Mouse (Mus musculus): ENCODE measurements around the gene Ranbp17.

DNA sequence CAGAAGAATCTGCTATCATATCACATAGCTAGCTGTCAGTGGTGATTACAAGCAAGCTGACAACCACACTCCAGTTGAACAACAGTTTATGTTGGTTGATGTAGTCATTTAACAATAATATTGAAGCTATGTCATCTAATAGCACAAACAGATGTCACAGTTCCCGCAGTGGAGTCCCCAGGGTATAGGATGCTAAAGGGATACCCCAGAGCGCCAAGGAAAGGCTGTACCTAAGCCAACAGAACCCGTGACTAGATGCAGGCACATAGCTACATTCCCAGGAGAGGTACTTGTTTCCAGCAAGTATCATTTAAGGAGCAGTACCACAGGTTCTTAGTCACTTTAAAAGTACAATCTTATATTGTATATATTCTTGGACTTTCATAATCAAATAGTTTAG lies 119.5 kb downstream of the Ranbp17 start:
- TF ChIP-seq CTCF (IDR thresholded peaks at IDR 0.05; ENCODE audit: low read depth, low read length) (no peak), GATA1 (IDR thresholded peaks at IDR 0.05; ENCODE audit: borderline replicate concordance, low read length) (no peak)
